Mouse (Mus musculus): ENCODE measurements around the gene Anxa11.
"Not testable (repeated sequence)": the region's sequence is repeated elsewhere in the genome, so short reads cannot be mapped to it uniquely, and the experiment has no call there.

The Anxa11 gene

GRCm38 (mm10) chr14:25841991-25842687 lies at the start of gene Anxa11:
Anxa11 (plus strand) TSS chr14:25842156.
- peak in 1 of 2 experiments; percentile 51 for DNase-seq (ENCODE audit: low spot score in 2 of 2)

DNA sequence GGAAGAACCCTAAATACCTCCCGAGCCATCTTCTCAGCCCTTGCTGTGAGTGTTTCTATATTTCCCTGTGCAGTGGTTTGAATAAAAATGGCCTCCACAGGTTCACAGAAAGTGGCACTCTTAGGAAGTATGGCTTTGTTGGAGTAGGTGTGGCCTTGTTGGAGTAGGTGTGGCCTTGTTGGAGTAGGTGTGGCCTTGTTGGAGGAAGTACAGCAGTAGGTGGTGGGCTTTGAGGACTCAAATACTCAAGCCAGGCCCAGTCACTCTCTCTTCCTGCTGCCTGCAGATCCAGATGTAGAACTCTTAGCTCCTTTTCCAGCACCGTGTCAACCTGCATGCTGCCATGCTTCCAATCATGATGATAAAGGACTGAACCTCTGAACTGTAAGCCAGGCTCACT lies 47.6 kb upstream of the Anxa11 start:
- no peak for DNase-seq (ENCODE audit: low spot score in 2 of 2)

DNA sequence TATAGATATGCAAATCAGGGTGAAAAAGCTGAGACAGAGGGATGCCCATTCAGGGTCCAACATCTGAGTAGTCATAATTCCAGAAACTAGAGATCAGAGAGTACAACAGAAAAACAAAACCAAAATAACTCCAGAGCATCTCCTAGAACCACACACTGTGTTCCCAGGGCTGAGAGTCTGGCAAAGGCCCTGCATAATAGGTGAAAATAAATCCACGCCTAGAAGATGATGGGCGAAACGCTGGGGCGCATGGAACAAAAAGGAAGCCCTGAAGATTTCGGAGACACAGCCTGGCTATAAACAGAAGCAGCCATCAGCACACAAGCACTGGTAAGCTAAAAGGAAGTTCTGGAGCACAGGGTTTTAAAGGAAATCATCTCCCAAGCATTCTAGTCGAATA lies 46.9 kb upstream of the Anxa11 start:
- no peak for DNase-seq (ENCODE audit: low spot score in 2 of 2)

DNA sequence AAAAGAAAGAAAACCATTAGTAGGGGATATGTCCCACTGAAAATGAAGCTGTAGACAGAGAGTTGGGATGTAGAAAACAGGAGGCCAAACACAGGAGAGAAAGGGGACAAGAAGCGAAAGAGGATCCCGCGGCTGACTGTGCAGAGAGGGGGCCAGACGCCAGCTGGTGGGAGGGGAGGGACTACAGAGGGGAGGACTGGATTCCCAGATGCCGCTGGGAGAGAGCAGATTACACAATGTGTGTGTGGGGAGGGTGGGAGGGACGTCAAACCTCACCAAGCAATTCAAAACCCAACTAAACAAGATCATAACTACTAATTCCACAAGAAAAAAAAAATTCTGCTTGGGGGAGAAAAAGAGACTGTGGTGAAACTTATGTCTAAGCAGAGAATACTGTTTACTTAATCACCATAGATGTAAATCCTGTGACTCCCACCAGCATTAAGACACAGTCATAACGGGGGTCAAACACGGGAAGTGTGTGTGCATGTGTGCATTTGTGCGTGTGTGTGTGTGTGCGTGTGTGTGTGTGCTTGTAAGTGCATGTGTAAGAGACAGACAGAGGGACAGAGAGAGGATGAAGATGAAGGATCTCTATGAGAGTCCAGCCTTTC lies 46.3 kb upstream of the Anxa11 start:
- DNase-seq (ENCODE audit: low spot score in 2 of 2), result no peak

GRCm38 (mm10) chr14:25796619-25797018 lies 45.3 kb upstream of the Anxa11 start:
- DNase-seq (ENCODE audit: low spot score in 2 of 2), result no peak

DNA sequence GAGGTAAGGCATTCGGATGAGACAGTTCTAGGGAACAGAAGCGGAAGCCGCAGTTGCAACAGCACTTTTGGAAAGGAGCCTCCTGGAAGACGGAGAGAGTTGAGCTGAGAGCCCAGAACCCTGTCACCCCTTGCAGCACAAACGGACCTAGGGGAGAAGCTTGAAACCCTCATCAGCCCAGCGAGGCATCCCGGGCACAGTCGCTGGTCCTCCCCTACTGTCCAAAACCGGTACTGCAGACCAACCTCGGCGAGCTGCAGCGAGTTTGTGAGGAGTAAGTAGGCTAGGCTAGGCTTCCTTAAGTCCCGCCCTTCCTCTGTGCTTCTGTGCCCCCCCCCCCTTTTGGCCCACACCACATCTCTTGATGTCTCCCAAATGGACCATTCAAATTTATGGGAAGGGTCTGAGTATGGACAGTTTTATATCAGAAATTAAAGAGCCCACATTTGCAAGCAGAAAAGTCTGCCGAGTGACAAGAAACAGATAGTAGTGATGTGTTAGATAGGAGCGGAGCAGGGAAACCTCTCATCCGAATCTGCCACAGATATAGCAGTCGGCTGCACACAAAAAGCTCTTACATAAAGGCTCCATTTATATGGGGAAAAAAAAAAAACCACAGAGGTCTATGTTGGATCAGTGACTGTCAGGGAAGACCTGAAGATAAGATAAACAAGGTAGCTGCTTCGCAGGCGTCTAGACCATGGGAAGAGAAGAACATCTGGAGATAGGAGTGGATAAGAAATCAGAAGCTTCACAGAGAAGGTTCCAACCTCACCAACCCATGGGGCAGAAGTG lies 41.6 kb upstream of the Anxa11 start:
- DNase-seq (ENCODE audit: low spot score in 2 of 2), result peak; percentile 54 to 78

DNA sequence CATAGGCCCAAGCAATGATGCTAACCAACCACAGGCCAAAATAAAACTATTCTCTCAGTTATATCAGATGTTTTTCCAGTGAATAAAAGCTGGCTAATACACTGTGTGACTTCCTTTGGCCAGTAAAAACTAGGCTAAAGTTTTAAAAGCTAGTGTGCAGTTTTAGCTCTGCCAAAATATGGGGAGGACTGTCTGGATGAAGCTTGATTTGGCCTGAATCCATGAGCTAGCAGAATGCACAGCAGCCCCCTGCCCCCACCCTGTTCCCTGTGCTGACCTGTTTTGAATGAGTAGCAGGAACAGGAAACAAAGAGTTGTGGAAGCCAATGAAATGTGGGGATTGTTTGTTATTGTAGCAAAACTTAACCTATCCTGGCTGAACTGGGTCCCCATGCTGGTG lies 39.4 kb upstream of the Anxa11 start:
- no peak for DNase-seq (ENCODE audit: low spot score in 2 of 2)

DNA sequence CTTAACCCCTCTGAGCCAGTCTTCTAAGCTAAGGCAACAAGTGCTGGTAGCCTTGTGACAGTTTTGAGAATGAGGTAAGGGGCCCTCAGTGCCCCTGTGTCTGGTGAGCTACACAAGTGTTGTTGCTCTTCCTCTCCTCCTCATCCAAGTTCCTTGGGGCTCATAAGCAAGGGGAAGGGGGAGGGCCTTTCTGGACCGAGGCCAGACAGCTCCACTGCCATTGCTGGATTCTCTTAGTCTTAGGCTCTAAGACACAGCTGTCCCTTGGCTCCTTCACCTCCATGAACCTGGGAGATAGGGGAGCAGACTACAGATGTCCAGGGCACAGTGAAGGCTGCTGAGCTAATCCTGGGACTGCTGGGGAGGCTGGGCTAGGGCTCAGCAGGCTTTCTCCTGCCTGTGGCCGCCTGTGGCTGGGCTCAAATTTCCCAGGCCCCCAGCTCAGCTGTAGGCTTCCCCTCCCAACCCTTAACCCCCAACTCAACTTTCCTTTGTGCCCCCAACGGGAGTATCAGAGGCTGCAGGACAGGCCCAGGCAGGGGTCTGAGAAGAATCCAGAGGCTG lies 38.6 kb upstream of the Anxa11 start:
- no peak for DNase-seq (ENCODE audit: low spot score in 2 of 2)

DNA sequence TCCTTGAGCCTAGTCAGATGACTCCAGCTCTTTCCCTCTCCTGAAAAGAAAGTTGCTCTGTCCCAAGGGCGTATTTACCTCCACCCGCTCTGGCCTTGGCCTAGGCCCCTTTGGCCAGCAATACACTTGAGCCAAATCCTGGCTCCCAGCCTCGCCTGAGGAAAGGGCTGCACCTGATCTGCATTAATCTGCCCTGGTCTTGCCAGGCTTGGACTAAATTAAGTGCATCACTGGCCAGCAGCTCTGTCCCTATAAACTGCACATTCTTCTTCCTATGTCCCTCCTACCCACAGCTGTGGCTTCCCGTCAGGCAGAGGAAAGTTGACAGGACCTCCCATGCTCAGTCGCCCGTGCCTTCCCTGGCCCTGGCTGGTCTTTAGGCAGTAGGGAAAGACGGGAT lies 36.1 kb upstream of the Anxa11 start:
- peak; percentile 14 to 17 for DNase-seq (ENCODE audit: low spot score in 2 of 2)

DNA sequence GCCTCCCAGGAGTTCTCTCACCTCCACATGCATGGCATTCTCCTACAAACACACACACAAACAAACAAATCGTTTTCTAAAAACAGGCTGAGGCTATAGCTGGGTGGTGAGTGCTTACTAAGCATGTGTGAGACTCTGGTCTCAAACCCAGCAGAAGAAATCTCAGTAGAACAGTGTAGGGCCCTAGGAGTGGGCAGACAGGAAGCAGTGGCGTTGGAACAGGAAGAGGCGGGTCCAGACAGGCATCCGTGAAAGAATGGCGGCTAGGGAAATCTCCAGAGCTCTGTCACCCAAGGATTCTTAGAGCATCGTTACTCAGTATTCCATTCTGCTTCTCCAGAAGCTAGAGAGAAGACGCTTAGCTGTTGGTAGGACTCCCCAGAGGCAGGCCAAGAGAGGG lies 35.4 kb upstream of the Anxa11 start:
- DNase-seq (ENCODE audit: low spot score in 2 of 2), result no peak

DNA sequence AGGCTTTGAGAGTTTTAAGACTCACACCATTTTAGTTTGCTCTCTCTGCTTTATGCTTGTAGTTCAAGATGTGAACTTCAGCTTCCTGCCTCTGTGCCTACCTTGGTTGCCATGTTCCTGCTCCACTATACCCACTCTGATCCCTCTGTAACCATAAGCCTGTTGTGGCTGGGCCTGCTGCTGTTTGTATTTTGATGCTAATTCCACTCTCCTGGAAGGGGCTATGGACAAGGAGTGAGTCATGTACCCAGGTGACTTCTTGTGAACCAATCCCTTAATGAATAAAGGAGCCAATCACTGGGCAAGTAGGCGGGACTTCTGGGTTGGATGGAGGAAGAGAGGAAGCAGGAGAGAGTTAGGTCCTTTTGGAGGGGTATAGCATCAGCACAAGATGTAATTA lies 30.9 kb upstream of the Anxa11 start:
- not testable (repeated sequence) for DNase-seq (ENCODE audit: low spot score in 2 of 2)

DNA sequence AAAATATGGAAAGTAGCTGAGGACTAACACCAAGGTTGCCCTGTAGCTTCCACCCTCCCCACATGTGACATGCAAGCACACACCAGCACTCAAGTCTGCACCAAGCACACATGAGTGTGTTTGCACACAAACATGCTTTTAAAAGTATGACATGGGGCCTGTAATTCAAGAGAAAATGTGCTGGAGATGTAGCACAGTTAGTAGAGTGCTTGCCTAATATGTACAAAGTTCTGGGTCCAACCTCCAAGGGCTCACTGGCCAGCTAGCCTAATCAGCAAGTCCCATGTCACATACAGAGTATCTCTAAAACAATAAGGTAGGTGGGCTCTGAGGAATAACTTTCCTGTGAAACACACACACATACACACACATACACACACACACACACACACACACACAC lies 27.8 kb upstream of the Anxa11 start:
- no peak for DNase-seq (ENCODE audit: low spot score in 2 of 2)

GRCm38 (mm10) chr14:25816416-25816815 lies 25.5 kb upstream of the Anxa11 start:
- DNase-seq (ENCODE audit: low spot score in 2 of 2), result peak in 1 of 2 experiments; percentile 50

- no peak for DNase-seq (ENCODE audit: low spot score in 2 of 2)
These were observed 19.4 kb upstream of the Anxa11 start for GRCm38 (mm10) chr14:25822584-25822983.

DNA sequence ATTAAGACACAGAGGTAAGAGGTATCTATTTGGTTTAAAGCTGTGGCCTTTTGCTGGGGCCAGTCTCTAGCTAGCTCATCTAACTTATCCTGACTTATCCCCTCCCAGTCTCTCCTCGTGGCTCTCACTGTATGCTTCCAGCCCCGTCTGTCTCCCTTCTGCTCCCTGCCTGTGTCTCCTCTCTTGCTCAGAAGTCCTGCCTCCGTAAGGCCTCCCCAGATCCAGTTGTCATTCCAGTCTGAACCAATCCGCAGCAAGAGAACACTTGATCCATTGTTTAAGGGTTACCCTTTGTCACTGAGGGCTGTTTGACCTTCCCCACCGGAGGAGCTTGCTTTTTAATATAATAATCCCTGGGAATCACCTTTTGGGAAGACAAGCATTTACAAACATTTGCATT lies 17.0 kb upstream of the Anxa11 start:
- no peak for DNase-seq (ENCODE audit: low spot score in 2 of 2)

DNA sequence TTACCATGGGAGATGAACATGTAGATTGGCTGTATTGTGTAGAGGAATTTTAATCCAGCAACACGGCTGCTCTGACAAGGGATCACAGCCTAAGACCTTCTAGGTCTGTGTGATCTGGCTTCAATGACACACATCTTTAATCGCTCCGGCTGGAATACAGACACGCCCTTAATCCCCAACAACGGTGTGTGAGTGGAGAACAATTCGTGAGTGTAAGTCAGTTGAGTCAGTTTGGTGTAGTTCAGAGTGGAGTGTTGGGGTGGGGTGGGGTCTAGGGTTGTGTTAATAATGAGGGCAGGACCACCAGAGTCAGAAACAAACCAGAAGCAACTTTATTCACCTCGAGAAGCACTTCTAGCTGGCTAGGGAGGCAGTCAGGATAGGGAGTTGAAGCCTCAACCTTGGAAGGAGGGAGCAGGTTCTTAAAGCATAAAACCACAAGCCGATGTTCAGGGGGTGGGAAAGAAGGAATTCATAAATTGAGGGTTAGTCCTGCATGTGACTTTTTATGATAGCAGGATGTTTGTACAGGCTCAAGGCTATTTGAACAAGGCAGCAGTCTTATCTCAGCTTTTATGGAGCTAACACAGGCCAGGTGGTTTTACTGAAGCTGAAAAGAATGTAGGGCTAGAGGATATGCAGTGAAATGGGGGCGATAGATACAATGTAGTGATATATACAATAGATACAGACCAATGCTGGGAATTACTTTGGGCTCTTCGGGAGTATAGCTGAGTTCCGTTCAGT lies 15.9 kb upstream of the Anxa11 start:
- DNase-seq (ENCODE audit: low spot score in 2 of 2), result no peak

DNA sequence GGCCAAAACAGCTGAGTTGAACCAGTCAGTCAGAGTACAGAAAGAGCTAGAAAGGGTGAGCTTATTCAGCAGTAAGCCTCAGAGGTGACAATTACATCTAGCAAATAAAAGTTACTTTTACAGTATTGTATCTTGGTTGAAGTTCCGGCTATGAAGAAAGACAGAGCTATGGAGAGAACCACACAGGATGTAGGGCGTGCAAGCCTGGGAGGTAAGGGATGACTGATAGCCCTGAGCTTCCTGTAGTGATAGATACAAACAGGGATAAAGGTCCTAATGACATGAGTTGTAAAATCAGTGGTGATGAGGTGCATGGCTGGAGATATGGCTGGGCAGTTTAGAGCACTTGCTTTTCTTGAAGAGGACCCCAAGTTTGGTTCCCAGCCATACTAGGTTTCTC lies 15.1 kb upstream of the Anxa11 start:
- no peak for DNase-seq (ENCODE audit: low spot score in 2 of 2)

DNA sequence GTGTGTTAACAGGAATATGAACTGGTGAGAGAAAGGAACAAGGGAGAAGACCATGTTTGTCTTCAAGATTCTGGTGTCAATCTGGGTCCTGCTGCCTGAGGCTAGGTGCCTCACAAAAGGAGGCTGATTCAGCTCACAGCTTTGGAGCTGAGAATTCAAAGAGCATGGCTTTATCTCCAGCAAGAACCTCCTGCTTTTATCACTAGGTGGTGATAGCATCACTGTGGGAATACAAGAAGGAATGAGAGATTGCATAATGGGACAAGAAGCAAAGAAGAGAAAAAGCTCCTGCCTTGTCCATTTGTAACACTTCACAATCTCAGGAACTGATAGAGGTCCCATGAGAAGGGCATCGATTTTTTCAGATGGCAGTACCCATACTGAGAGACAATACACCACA lies 10.6 kb upstream of the Anxa11 start:
- DNase-seq (ENCODE audit: low spot score in 2 of 2), result no peak

DNA sequence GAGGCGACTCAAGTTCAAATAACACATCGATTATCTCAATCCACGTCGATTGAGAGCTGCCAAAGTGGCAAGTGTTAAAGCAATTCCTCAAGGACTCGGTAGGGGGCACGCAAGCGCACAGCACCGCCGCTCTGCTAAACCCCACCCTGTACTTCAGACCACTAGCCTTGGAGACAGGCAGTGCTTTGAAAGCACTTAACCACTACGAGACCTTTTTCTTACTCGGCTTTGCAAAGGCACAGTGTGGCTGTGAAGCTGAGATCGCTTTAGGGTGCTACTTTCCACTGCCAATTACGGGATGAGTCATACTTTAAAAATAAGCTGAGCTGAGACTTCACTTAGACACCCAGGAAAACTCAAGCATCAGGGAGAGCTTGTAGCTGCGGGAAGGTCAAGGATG lies 9.7 kb upstream of the Anxa11 start:
- DNase-seq (ENCODE audit: low spot score in 2 of 2), result peak; percentile 31 to 50

DNA sequence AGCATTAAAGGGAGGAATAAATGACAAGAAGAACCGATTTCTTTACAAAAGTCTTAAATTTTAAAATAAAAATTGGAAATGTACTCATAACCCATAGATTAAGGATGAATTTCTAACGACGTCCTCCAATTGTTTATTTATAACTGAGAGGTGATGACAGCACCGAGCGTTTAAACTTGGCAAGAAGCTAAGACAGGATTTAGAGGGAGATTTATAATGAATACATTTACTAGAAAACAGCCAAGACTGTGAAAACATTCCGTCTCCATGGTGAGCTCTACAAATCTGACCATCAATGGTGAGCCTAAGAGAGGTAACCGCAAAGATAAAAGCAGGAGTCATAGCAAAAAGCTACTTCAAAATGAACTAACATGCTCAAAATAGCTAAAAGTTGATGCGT lies 3.5 kb upstream of the Anxa11 start:
- DNase-seq (ENCODE audit: low spot score in 2 of 2), result no peak

GRCm38 (mm10) chr14:25839791-25840190 lies 2.2 kb upstream of the Anxa11 start:
- no peak for DNase-seq (ENCODE audit: low spot score in 2 of 2)

GRCm38 (mm10) chr14:25840961-25841360 lies 995 bp upstream of the Anxa11 start:
- DNase-seq (ENCODE audit: low spot score in 2 of 2), result no peak
